Mouse (Mus musculus) embryonic facial prominence, embryonic 11.5 days (tissue): ENCODE results near the gene Fxyd5. TPM values are rescaled to one million over a fixed set of nuclear protein-coding genes. Genes with fewer than 3 reads are reported as not detected.
A peak's percentile ranks its signal among the peaks of the same experiment; 100 is the strongest.

Experiments
- ATAC-seq: fragments of 200-750 bp; cut with Nextera tagmentation; replicated peaks from 2 replicates; pipeline ENCODE4 v1.8.0; 2017; ENCODE audit warnings: low read depth; ENCODE audit not compliant: insufficient number of reproducible peaks, low FRiP score, low TSS enrichment
- DNase-seq: peaks from one replicate; pipeline ENCODE4 v3.0.0-alpha.2; 2015; ENCODE audit warnings: low spot score
- H3K27ac ChIP-seq: fragments of 300-500 bp; sonication (generic); replicated peaks from 2 replicates; pipeline ENCODE4 v1.5.1; 2014; ENCODE audit warnings: mild to moderate bottlenecking, low read depth, low read length, control low read depth
- H3K27me3 ChIP-seq: fragments of 300-500 bp; sonication (generic); 2 replicates; pipeline ENCODE4 v1.6.1; 2014; ENCODE audit warnings: mild to moderate bottlenecking, low read length, moderate library complexity, mixed read lengths; ENCODE audit not compliant: control insufficient read depth, insufficient read depth
- H3K36me3 ChIP-seq: fragments of 300-500 bp; sonication (generic); replicated peaks from 2 replicates; pipeline ENCODE4 v1.6.1; 2014; ENCODE audit warnings: low read depth, mild to moderate bottlenecking, low read length, moderate library complexity, mixed read lengths; ENCODE audit not compliant: control insufficient read depth, insufficient read depth
- H3K4me1 ChIP-seq: fragments of 300-500 bp; sonication (generic); 2 replicates; pipeline ENCODE4 v1.6.1; 2014; ENCODE audit warnings: low read length, mixed read lengths; ENCODE audit not compliant: control insufficient read depth, insufficient read depth
- H3K4me2 ChIP-seq: fragments of 300-500 bp; sonication (generic); 2 replicates; pipeline ENCODE4 v1.6.1; 2014; ENCODE audit warnings: low read depth, mild to moderate bottlenecking, control low read depth, low read length, moderate library complexity
- H3K4me3 ChIP-seq: fragments of 300-500 bp; sonication (generic); 2 replicates; pipeline ENCODE4 v1.5.1; 2014; ENCODE audit warnings: low read depth, low read length, control low read depth
- H3K9ac ChIP-seq: fragments of 300-500 bp; sonication (generic); replicated peaks from 2 replicates; pipeline ENCODE4 v1.6.1; 2014; ENCODE audit warnings: mild to moderate bottlenecking, control low read depth, low read length
- H3K9me3 ChIP-seq: fragments of 300-500 bp; sonication (generic); replicated peaks from 2 replicates; pipeline ENCODE4 v1.6.1; 2016; ENCODE audit warnings: mild to moderate bottlenecking, low read length, inconsistent platforms, mixed read lengths; ENCODE audit not compliant: control insufficient read depth
- WGBS: fragments of 180-500 bp; shearing (Covaris S2); extraction: QIAGEN DNeasy Blood & Tissue Kit; methylation state at CpG from one replicate; pipeline ENCODE4 v1.1.7; 2014; 5-methylcytosine and 5-hydroxymethylcytosine counted together
- polyA plus RNA-seq: library from polyadenylated mRNA; unstranded; fragments of >200 nt; fragmentation: Nextera tagmentation; extraction: Ambion mirVana; gene quantifications from 2 replicates; pipeline ENCODE4 v1.2.1, GENCODE M21; 2014

The Fxyd5 gene
- polyA plus RNA-seq, 1 experiment from 2014 or later: 10.3 TPM

GRCm38 (mm10) chr7:31059919-31060620 lies 17.8 kb upstream of the Fxyd5 start:
- Histone ChIP-seq H3K27ac (no peak overlapping the region), H3K9ac (no peak overlapping the region), H3K9me3 (no peaks in the 10 kb centered on the region), H3K27me3 (no peaks in the 10 kb centered on the region), H3K4me2 (no peak overlapping the region; the same call in 1 of the 2 replicates), H3K4me3 (no peak overlapping the region), H3K4me1 (peaks cover 4% of the 10 kb centered on the region; the same call in 1 of the 2 replicates), H3K36me3 (no peaks in the 10 kb centered on the region)
- DNase-seq (no peak), ATAC-seq (no peak)
- 65% methylated on average over 11 of the region's 11 CpGs for WGBS

GRCm38 (mm10) chr7:31059108-31059507 lies 16.8 kb upstream of the Fxyd5 start, which contains the start of gene Lgi4:
Gene Lgi4, plus strand, starts transcription at chr7:31059342.
- ATAC-seq (peak; percentile 82; the same call in 1 of the 2 replicates), DNase-seq (peak; percentile 76)
- Histone ChIP-seq H3K4me1 (peaks cover 8% of the 10 kb centered on the region; the same call in 1 of the 2 replicates), H3K9ac (no peak within 1 kb of the TSS), H3K27ac (no peak within 1 kb of the TSS), H3K9me3 (no peaks in the 10 kb centered on the region), H3K27me3 (peaks cover 3% of the 10 kb centered on the region; the same call in 1 of the 2 replicates), H3K4me2 (no peak within 1 kb of the TSS), H3K4me3 (no peak within 1 kb of the TSS), H3K36me3 (no peaks in the 10 kb centered on the region)
- WGBS: 4% methylated on average over 2 of the region's 2 CpGs

GRCm38 (mm10) chr7:31058211-31058610 lies 15.9 kb upstream of the Fxyd5 start:
- WGBS: 82% methylated on average over 6 of the region's 6 CpGs
- H3K27me3 ChIP-seq: peaks cover 10% of the 10 kb centered on the region; the same call in 1 of the 2 replicates
- H3K9me3 ChIP-seq: no peaks in the 10 kb centered on the region
- ATAC-seq (no peak), DNase-seq (no peak)
- H3K4me1 ChIP-seq: peaks cover 8% of the 10 kb centered on the region; the same call in 1 of the 2 replicates
- no peak overlapping the region for H3K4me3 ChIP-seq
- H3K27ac ChIP-seq: no peak overlapping the region
- H3K4me2 ChIP-seq: no peak overlapping the region
- H3K9ac ChIP-seq: no peak overlapping the region
- no peaks in the 10 kb centered on the region for H3K36me3 ChIP-seq

GRCm38 (mm10) chr7:31057730-31058129 lies 15.4 kb upstream of the Fxyd5 start:
- Histone ChIP-seq H3K27ac (no peak overlapping the region), H3K27me3 (peaks cover 15% of the 10 kb centered on the region), H3K4me1 (peaks cover 8% of the 10 kb centered on the region; the same call in 1 of the 2 replicates), H3K4me2 (no peak overlapping the region), H3K36me3 (no peaks in the 10 kb centered on the region), H3K9me3 (no peaks in the 10 kb centered on the region), H3K4me3 (no peak overlapping the region), H3K9ac (no peak overlapping the region)
- DNase-seq (no peak), ATAC-seq (no peak)
- 66% methylated on average over 5 of the region's 5 CpGs for WGBS

- ATAC-seq (no peak), DNase-seq (no peak)
- Histone ChIP-seq H3K9ac (no peak within 1 kb of the TSS), H3K4me1 (peaks cover 8% of the 10 kb centered on the region; the same call in 1 of the 2 replicates), H3K36me3 (no peaks in the 10 kb centered on the region), H3K4me2 (no peak within 1 kb of the TSS), H3K27ac (no peak within 1 kb of the TSS), H3K9me3 (no peaks in the 10 kb centered on the region), H3K27me3 (peaks cover 21% of the 10 kb centered on the region), H3K4me3 (no peak within 1 kb of the TSS)
- 68% methylated on average over 2 of the region's 2 CpGs for WGBS
Measured at GRCm38 (mm10) chr7:31057071-31057470, 14.8 kb upstream of the Fxyd5 start, which contains the start of gene Fxyd1. Gene Fxyd1, minus strand, starts transcription at chr7:31057199.

- DNase-seq: no peak
- Histone ChIP-seq H3K27ac (no peak overlapping the region), H3K36me3 (no peaks in the 10 kb centered on the region), H3K27me3 (peaks cover 27% of the 10 kb centered on the region), H3K4me3 (no peak overlapping the region), H3K9me3 (no peaks in the 10 kb centered on the region), H3K4me1 (peaks cover 10% of the 10 kb centered on the region), H3K9ac (no peak overlapping the region), H3K4me2 (no peak overlapping the region)
- ATAC-seq: no peak
- WGBS: 76% methylated on average over 7 of the region's 7 CpGs
Measured at GRCm38 (mm10) chr7:31056448-31056847, 14.2 kb upstream of the Fxyd5 start.

- H3K9ac ChIP-seq: no peak overlapping the region
- H3K4me1 ChIP-seq: peaks cover 14% of the 10 kb centered on the region
- ATAC-seq (no peak), DNase-seq (no peak)
- no peak overlapping the region for H3K4me3 ChIP-seq
- peaks cover 33% of the 10 kb centered on the region for H3K27me3 ChIP-seq
- H3K27ac ChIP-seq: no peak overlapping the region
- 8% methylated on average over 3 of the region's 4 CpGs for WGBS
- H3K9me3 ChIP-seq: no peaks in the 10 kb centered on the region
- no peak overlapping the region for H3K4me2 ChIP-seq
- H3K36me3 ChIP-seq: no peaks in the 10 kb centered on the region
Measured at GRCm38 (mm10) chr7:31055883-31056282, 13.6 kb upstream of the Fxyd5 start.

- 0 out of 2 replicates have a peak overlapping the region, but pooled peaks have one; percentile 4 for H3K4me2 ChIP-seq
- WGBS: 3% methylated on average over 10 of the region's 10 CpGs
- no peaks in the 10 kb centered on the region for H3K9me3 ChIP-seq
- ATAC-seq (peak; percentile 41; the same call in 1 of the 2 replicates), DNase-seq (peak; percentile 54)
- H3K4me3 ChIP-seq: no peak overlapping the region
- H3K4me1 ChIP-seq: peaks cover 17% of the 10 kb centered on the region
- no peak overlapping the region for H3K27ac ChIP-seq
- 0 out of 2 replicates have a peak overlapping the region, but pooled peaks have one; percentile 15 for H3K9ac ChIP-seq
- no peaks in the 10 kb centered on the region for H3K36me3 ChIP-seq
- H3K27me3 ChIP-seq: peaks cover 38% of the 10 kb centered on the region
Measured at GRCm38 (mm10) chr7:31055354-31055824, 13.1 kb upstream of the Fxyd5 start.
